Mouse (Mus musculus) CD4-positive naive resting alpha-beta T cell, adult 76 days (primary cell): Measurements from ENCODE around the gene Wdr82. TPM values are rescaled to one million over a fixed set of nuclear protein-coding genes. Genes with fewer than 3 reads are reported as not detected.

ENCODE experiments used
- total RNA-seq: library from RNA; stranded (reverse); gene quantifications from one replicate; pipeline ENCODE4 v1.2.4, GENCODE M21; 2023

Wdr82 gene
- total RNA-seq = 135 TPM

GRCm38 (mm10) chr9:106170556-106171345 is at the start of gene Wdr82:
Gene Wdr82 (plus strand): TSS chr9:106170928.

GRCm38 (mm10) chr9:106158037-106158491 is 12.7 kb upstream of the Wdr82 start, which contains the start of gene Glyctk:
Gene Glyctk (minus strand): TSS chr9:106158138.

GRCm38 (mm10) chr9:106199535-106200272 is 29.0 kb downstream of the Wdr82 start, which contains the start of gene Ppm1m:
Gene Ppm1m (minus strand): TSS chr9:106199746.

GRCm38 (mm10) chr9:106202819-106203636 is 32.3 kb downstream of the Wdr82 start, which contains the start of gene Twf2:
Gene Twf2 (plus strand): TSS chr9:106203108.

GRCm38 (mm10) chr9:106222261-106222851 is 51.6 kb downstream of the Wdr82 start, which contains the start of gene Tlr9:
Gene Tlr9 (plus strand): TSS chr9:106222598.

Other genes with a start within 250 kb of the Wdr82 start
- gene Col6a5, start 210.3 kb upstream of the Wdr82 start, total RNA-seq = 0.15 TPM
- gene Col6a4, start 74.1 kb upstream of the Wdr82 start, total RNA-seq = not detected
- gene Glyctk, start 12.8 kb upstream of the Wdr82 start, total RNA-seq = 6.1 TPM
- gene Ppm1m, start 28.8 kb downstream of the Wdr82 start, total RNA-seq = 36.7 TPM
- gene Twf2, start 32.2 kb downstream of the Wdr82 start, total RNA-seq = 78.4 TPM
- 10.5 TPM for gene Tlr9, start 51.7 kb downstream of the Wdr82 start, total RNA-seq
- gene Alas1, start 77.7 kb downstream of the Wdr82 start, total RNA-seq = 26.1 TPM
- gene Poc1a, start 110.1 kb downstream of the Wdr82 start, total RNA-seq = 4.3 TPM
- 29.3 TPM for gene Dusp7, start 197.7 kb downstream of the Wdr82 start, total RNA-seq